Mouse (Mus musculus) stomach, embryonic 16.5 days (tissue): ENCODE measurements at regions not wholly inside any gene's neighbourhood (a gene's known extent, or its start where the extent isn't known, plus 50 kb on each side); places are given as distances from the start of the nearest gene placed in this dataset.

Source experiments
- ATAC-seq: fragments of 200-750 bp; cut with Nextera tagmentation; 2 replicates; pipeline ENCODE4 v1.8.0; 2017; ENCODE audit warnings: moderate number of reproducible peaks, moderate TSS enrichment; ENCODE audit not compliant: insufficient read depth, low FRiP score
- H3K27ac ChIP-seq: fragments of 300-500 bp; sonication (generic); 2 replicates; pipeline ENCODE4 v1.5.1; 2014; ENCODE audit warnings: low read length
- H3K27me3 ChIP-seq: fragments of 300-500 bp; sonication (generic); 2 replicates; pipeline ENCODE4 v1.6.1; 2014; ENCODE audit warnings: low read length, control low read depth, mixed read lengths; ENCODE audit not compliant: control insufficient read depth, insufficient read depth
- H3K36me3 ChIP-seq: fragments of 300-500 bp; sonication (generic); 2 replicates; pipeline ENCODE4 v1.6.1; 2014; ENCODE audit warnings: low read length; ENCODE audit not compliant: control insufficient read depth, insufficient read depth
- H3K4me1 ChIP-seq: fragments of 300-500 bp; sonication (generic); 2 replicates; pipeline ENCODE4 v1.6.1; 2014; ENCODE audit warnings: low read length, control low read depth, mixed read lengths; ENCODE audit not compliant: control insufficient read depth, insufficient read depth
- H3K4me2 ChIP-seq: fragments of 300-500 bp; sonication (generic); 2 replicates; pipeline ENCODE4 v1.6.1; 2014; ENCODE audit warnings: low read depth, low read length, mixed read lengths
- H3K4me3 ChIP-seq: fragments of 300-500 bp; sonication (generic); replicated peaks from 2 replicates; pipeline ENCODE4 v1.5.1; 2014; ENCODE audit warnings: mild to moderate bottlenecking, low read length
- H3K9ac ChIP-seq: fragments of 300-500 bp; sonication (generic); 2 replicates; pipeline ENCODE4 v1.6.1; 2014; ENCODE audit warnings: low read length
- H3K9me3 ChIP-seq: fragments of 300-500 bp; sonication (generic); replicated peaks from 2 replicates; pipeline ENCODE4 v1.6.1; 2016; ENCODE audit warnings: low read length, control low read depth; ENCODE audit not compliant: control insufficient read depth
- WGBS: fragments of 180-500 bp; shearing (Covaris S2); extraction: QIAGEN DNeasy Blood & Tissue Kit; methylation state at CpG from one replicate; pipeline ENCODE4 v1.1.7; 2014; 5-methylcytosine and 5-hydroxymethylcytosine counted together

- Histone ChIP-seq H3K9ac (no peak overlapping the region), H3K4me2 (no peak overlapping the region), H3K27me3 (no peaks in the 10 kb centered on the region), H3K4me3 (no peak overlapping the region), H3K27ac (no peak overlapping the region), H3K4me1 (no peaks in the 10 kb centered on the region), H3K36me3 (no peaks in the 10 kb centered on the region), H3K9me3 (no peaks in the 10 kb centered on the region; the same call in 1 of the 2 replicates)
- WGBS: 73% methylated on average over 3 of the region's 3 CpGs
- no peak for ATAC-seq
These were observed 612.7 kb upstream of the Fam92a start for GRCm38 (mm10) chr4:12784479-12784878.

- Histone ChIP-seq H3K9ac (no peak overlapping the region), H3K9me3 (no peaks in the 10 kb centered on the region; the same call in 1 of the 2 replicates), H3K4me3 (no peak overlapping the region), H3K27ac (no peak overlapping the region), H3K4me2 (no peak overlapping the region), H3K4me1 (no peaks in the 10 kb centered on the region), H3K27me3 (no peaks in the 10 kb centered on the region), H3K36me3 (no peaks in the 10 kb centered on the region)
- 80% methylated on average over 11 of the region's 11 CpGs for WGBS
- ATAC-seq: no peak
These were observed 612.3 kb upstream of the Fam92a start for GRCm38 (mm10) chr4:12784068-12784467.

DNA sequence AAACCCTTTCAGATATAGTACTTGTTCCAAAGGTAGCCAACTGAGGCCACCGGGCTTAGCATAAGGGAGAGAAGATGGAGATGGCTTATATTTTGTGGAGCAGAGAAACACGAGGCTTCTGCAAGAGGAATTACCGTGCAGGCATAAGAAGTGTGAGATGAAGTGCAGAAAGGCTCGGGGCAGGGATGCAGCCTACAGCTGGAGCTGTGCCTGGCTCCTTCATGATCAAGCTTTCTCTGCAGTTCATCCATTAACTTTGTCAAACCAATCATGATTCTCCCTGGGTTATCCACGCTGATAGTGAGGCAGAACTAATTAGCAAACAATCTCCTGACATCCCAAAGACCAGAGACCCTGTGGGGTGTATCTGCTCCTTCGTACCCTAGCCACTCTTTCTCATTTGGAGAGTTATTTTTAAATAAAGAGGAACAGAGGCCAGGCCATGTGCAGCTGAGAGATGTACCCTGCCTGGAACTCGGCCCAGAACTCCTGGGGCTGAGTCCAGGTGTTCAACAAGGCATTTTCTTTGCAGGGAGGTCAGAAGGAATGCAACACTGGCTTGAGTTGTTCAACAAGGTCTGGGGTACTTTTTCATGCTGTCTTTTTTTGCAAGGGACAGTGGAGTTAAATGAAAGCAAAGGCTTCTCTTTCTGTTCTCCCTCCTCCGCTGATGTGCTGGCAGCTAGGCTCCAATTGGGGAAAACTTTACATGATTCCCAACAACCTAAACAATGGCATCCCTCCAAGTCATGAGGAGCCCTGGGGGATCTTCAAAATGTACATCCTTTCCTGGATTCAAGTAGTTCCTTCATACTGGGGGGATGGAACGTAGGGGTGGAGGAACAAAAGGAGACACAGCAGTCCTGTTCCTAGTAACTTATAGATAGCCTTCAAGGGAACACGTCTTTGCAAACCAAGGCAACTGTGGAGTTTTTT is 610.4 kb upstream of the Fam92a start:
- no peak overlapping the region for H3K4me3 ChIP-seq
- 42% methylated on average over 10 of the region's 10 CpGs for WGBS
- no peak overlapping the region for H3K9ac ChIP-seq
- no peaks in the 10 kb centered on the region for H3K27me3 ChIP-seq
- ATAC-seq: peak; percentile 60; the same call in 1 of the 2 replicates
- no peaks in the 10 kb centered on the region for H3K36me3 ChIP-seq
- no peak overlapping the region for H3K4me2 ChIP-seq
- H3K4me1 ChIP-seq: no peaks in the 10 kb centered on the region
- peak overlapping the region; percentile 3; the same call in 1 of the 2 replicates for H3K27ac ChIP-seq
- no peaks in the 10 kb centered on the region; the same call in 1 of the 2 replicates for H3K9me3 ChIP-seq

GRCm38 (mm10) chr4:12780254-12780653 is 608.4 kb upstream of the Fam92a start:
- Histone ChIP-seq H3K4me3 (no peak overlapping the region), H3K9me3 (no peaks in the 10 kb centered on the region; the same call in 1 of the 2 replicates), H3K9ac (no peak overlapping the region), H3K27ac (no peak overlapping the region), H3K4me2 (no peak overlapping the region), H3K4me1 (no peaks in the 10 kb centered on the region), H3K36me3 (no peaks in the 10 kb centered on the region), H3K27me3 (no peaks in the 10 kb centered on the region)
- 86% methylated on average over 2 of the region's 2 CpGs for WGBS
- ATAC-seq: no peak

DNA sequence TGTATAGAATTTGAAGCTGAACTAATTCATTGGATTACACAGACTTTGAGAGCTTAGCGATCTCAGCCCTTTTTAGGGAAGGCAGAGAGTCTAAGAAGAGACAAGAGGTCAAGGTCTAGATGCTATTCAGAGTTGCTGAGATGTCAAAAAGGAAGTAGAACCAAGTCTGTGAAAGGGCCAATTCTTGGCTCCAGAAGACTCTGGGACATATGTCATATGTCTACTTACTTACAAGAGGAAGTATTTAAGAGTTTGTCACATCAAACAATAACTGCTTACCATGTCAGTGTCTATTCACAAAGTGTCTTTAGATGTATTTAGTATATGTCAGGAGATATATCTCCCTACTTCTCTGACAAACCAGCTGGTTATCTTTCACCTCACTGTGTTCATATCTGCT is 607.4 kb upstream of the Fam92a start:
- no peak for ATAC-seq
- no peaks in the 10 kb centered on the region for H3K27me3 ChIP-seq
- H3K27ac ChIP-seq: no peak overlapping the region
- H3K9ac ChIP-seq: no peak overlapping the region
- no peak overlapping the region for H3K4me2 ChIP-seq
- H3K4me3 ChIP-seq: no peak overlapping the region
- no peaks in the 10 kb centered on the region for H3K36me3 ChIP-seq
- 78% methylated on average over 1 of the region's 1 CpGs for WGBS
- no peaks in the 10 kb centered on the region; the same call in 1 of the 2 replicates for H3K9me3 ChIP-seq
- H3K4me1 ChIP-seq: no peaks in the 10 kb centered on the region

GRCm38 (mm10) chr4:12778163-12778562 is 606.3 kb upstream of the Fam92a start:
- Histone ChIP-seq H3K36me3 (no peaks in the 10 kb centered on the region), H3K27ac (no peak overlapping the region), H3K4me3 (no peak overlapping the region), H3K4me2 (no peak overlapping the region), H3K4me1 (no peaks in the 10 kb centered on the region), H3K9me3 (no peaks in the 10 kb centered on the region; the same call in 1 of the 2 replicates), H3K27me3 (no peaks in the 10 kb centered on the region), H3K9ac (no peak overlapping the region)
- no peak for ATAC-seq
- WGBS: 73% methylated on average over 2 of the region's 2 CpGs

DNA sequence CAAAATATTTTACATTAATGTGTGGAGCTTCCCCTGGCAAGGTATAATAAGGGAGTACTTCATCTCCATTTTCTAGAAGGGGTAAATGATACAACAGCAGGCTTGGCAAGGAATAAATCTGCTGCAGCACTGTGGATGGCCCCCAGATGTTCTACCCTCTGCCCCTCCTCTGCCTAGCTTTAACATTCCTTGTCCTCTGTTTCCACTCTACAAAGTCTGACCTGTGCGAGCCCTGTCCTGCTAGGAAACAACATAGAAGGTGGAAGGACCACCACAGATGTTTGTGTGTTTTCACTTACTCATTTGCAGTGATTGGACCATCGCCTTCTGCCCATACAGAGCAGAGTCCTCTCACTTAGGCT is 604.4 kb upstream of the Fam92a start:
- H3K4me1 ChIP-seq: no peaks in the 10 kb centered on the region
- H3K4me3 ChIP-seq: no peak overlapping the region
- no peaks in the 10 kb centered on the region for H3K36me3 ChIP-seq
- H3K27ac ChIP-seq: no peak overlapping the region
- no peaks in the 10 kb centered on the region; the same call in 1 of the 2 replicates for H3K9me3 ChIP-seq
- H3K4me2 ChIP-seq: no peak overlapping the region
- 77% methylated on average over 2 of the region's 2 CpGs for WGBS
- H3K27me3 ChIP-seq: no peaks in the 10 kb centered on the region
- H3K9ac ChIP-seq: no peak overlapping the region
- no peak for ATAC-seq

DNA sequence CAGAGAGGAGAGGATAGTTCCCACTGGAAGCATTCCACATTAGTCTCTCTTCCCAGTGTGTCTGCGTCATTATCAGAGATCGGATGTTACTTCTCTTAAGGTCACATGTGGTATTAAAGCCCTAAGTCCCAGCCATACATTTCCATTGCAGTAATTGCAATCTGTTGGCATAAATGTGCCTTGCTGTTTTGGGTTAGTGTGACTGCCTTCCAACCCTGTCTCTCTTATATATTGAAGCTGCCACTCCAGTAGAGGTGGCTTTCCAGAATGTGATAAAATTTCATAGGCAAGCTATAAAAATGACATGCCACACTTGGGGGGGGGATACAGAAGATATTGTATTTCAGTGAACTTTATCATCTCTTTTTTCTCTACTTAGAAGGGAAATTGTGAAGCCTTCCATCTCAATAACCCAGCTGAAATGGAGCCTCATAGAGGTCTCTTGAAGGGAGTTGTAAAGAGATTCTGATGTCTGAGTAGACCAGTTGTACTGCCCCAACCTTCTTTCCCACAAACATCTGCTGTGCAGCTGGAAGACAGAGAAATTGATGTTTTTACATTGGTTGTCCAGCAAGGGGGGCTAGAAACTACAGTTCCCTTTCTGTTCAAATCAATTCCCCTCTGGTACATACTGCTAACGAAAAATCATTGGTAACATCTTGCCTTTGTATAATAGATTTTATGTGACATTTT is 603.9 kb upstream of the Fam92a start:
- no peak overlapping the region for H3K27ac ChIP-seq
- H3K9ac ChIP-seq: no peak overlapping the region
- WGBS: 67% methylated on average over 3 of the region's 3 CpGs
- H3K36me3 ChIP-seq: no peaks in the 10 kb centered on the region
- ATAC-seq: no peak
- H3K4me3 ChIP-seq: no peak overlapping the region
- H3K9me3 ChIP-seq: no peaks in the 10 kb centered on the region; the same call in 1 of the 2 replicates
- no peaks in the 10 kb centered on the region for H3K4me1 ChIP-seq
- no peaks in the 10 kb centered on the region for H3K27me3 ChIP-seq
- no peak overlapping the region for H3K4me2 ChIP-seq

DNA sequence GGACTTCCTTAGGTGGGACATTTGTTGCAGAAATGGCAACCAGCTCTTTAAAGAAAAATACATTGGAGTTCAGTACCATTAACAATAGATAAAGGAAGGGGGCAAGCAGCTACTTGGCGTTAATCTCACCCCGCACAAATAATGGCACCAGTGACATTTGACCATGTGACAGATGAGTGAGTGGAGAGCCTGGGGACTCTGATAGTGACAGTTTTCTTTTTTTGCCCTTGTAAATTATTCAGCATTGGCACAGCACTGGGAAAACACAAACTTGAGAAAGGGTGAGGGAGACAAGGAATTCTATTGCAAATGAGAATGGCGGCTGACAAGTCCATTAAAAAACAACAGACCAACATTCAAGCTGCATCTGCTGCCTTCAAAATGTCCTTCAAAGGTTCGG is 603.3 kb upstream of the Fam92a start:
- Histone ChIP-seq H3K4me1 (no peaks in the 10 kb centered on the region), H3K36me3 (no peaks in the 10 kb centered on the region), H3K27ac (no peak overlapping the region), H3K9ac (no peak overlapping the region), H3K4me3 (no peak overlapping the region), H3K27me3 (no peaks in the 10 kb centered on the region), H3K9me3 (no peaks in the 10 kb centered on the region; the same call in 1 of the 2 replicates), H3K4me2 (no peak overlapping the region)
- WGBS: 74% methylated on average over 4 of the region's 4 CpGs
- ATAC-seq: no peak
